In genomic region chr5:34274676-34275293, GRCm38 (mm10) we compare ENCODE assay signal across 28 mouse cellular contexts. TPM values are rescaled to one million over a fixed set of nuclear protein-coding genes. Genes with fewer than 3 reads are reported as not detected.
DNase-seq lines count a peak whose midpoint lies in the region; ATAC-seq and TF ChIP-seq lines count a peak whose summit lies in the region.
"Had no signal": no experiment of that assay in that cellular context is flagged by ENCODE, and none has a peak within 500 bp of the region (broad histone marks: within the 10 kb centered on the region; RNA-seq: fewer than 3 reads in every experiment).

No protein-coding gene starts in this region.

- no peak for TF ChIP-seq POLR2A in cerebellum, adult 2 months (IDR thresholded peaks at IDR 0.05; ENCODE audit: borderline replicate concordance, insufficient read depth, low read length)

- no peak for ATAC-seq in cerebellum, adult (ENCODE audit: insufficient number of reproducible peaks, low FRiP score, low TSS enrichment)
- no peak for ATAC-seq in CD4-positive, CD25-positive, alpha-beta regulatory T cell, adult 4 months
- ATAC-seq: forebrain, embryonic 14.5 days; intestine, embryonic 15.5 days; Patski had no signal

- peak overlapping the region; percentile 93 for H3K27ac ChIP-seq in cerebellum, adult 2 months (ENCODE audit: insufficient read depth, low read length)
- H3K27ac ChIP-seq in left cerebral cortex, adult 2 months = peak overlapping the region; percentile 41
- H3K27ac ChIP-seq: forebrain, embryonic 10.5 days; gastrocnemius, adult 2 months; hindbrain, embryonic 13.5 days; intestine, embryonic 15.5 days had no signal

- WGBS in cerebellum, adult 2 months = 20% methylated on average over 10 of the region's 10 CpGs

- H3K4me3 ChIP-seq in cerebellum, adult 2 months (replicated peaks; ENCODE audit: insufficient read depth, low read depth, low read length) = no peak overlapping the region
- H3K4me3 ChIP-seq in left cerebral cortex, adult 2 months = no peak overlapping the region
- H3K4me3 ChIP-seq: forebrain, embryonic 10.5 days; gastrocnemius, adult 2 months; hindbrain, embryonic 13.5 days; intestine, embryonic 15.5 days had no signal

- intact Hi-C loops in left cerebral cortex, adult 2 months (cut with DNase I) = no loop called here
- intact Hi-C loops in left cerebral cortex, postnatal 36 days (cut with DNase I) = loop anchor here (2.0 to 10.0 kb wide), 2 partner anchors 32 to 280 kb away; partner anchors contain the start of gene Nat8l

- H3K4me1 ChIP-seq in cerebellum, adult 2 months (ENCODE audit: control insufficient read depth, insufficient read depth, low read length) = peaks cover 65% of the 10 kb centered on the region
- H3K4me1 ChIP-seq: intestine, embryonic 15.5 days had no signal

- TF ChIP-seq CTCF in cerebellum, adult 2 months (IDR thresholded peaks at IDR 0.05; ENCODE audit: borderline replicate concordance, insufficient read depth, low read depth, low read length) = no peak
- TF ChIP-seq CTCF in left cerebral cortex, adult 2 months (IDR thresholded peaks at IDR 0.05) = no peak

- no peaks in the 10 kb centered on the region for H3K27me3 ChIP-seq in cerebellum, adult 2 months (ENCODE audit: control insufficient read depth, insufficient read depth, low read length)
- H3K27me3 ChIP-seq: CH12.LX; hindbrain, embryonic 13.5 days; intestine, embryonic 15.5 days; Patski had no signal

- DNase-seq in cerebellum, adult 11 months = peak; percentile 48
- DNase-seq in cerebellum, adult 9-10 months = no peak
- DNase-seq in cerebellum, adult 2 months = peak; percentile 64 to 67
- DNase-seq in left cerebral cortex, adult 2 months (ENCODE audit: extremely low spot score in 1 of 2, low spot score in 2 of 2) = no peak
- DNase-seq in left cerebral cortex, postnatal 36 days (ENCODE audit: low spot score in 2 of 2) = no peak
- DNase-seq in cerebellum, postnatal 25 days = peak; percentile 62 to 64
- DNase-seq: adrenal gland, postnatal 10 days; embryo, embryonic 11 days; gastrocnemius, adult 2 months; gastrocnemius, postnatal 14 days; heart, adult 11 months; kidney, adult 11 months; kidney, adult 8-10 months had no signal

RNA-seq across cellular contexts. Expression of gene Zfyve28, which starts 13.5 kb away (rescaled TPM):
- polyA plus RNA-seq in cerebellum, adult 2 months (2012; rRNA removed) = 62.9 and 69.5 TPM in 2 replicates
- total RNA-seq in left cerebral cortex, adult 2 months (2021) = 10 to 100 TPM; 50.2 to 54.2 TPM
- 10 to 100 TPM; 53.1 to 55.3 TPM for total RNA-seq in left cerebral cortex, postnatal 36 days (2021)
- 1 to 10 TPM; 4.4 to 4.5 TPM for polyA plus RNA-seq in CD4-positive, CD25-positive, alpha-beta regulatory T cell, adult 4 months (2017; shearing (Covaris generic))
- polyA plus RNA-seq: G1E had no signal

RNA-seq across cellular contexts. Expression of gene Cfap99, which starts 13.6 kb away (rescaled TPM):
- 1.4 and 1.7 TPM in 2 replicates for polyA plus RNA-seq in cerebellum, adult 2 months (2012; rRNA removed)
- total RNA-seq in left cerebral cortex, adult 2 months (2021) = 1 to 10 TPM; 1.4 to 1.5 TPM
- total RNA-seq in left cerebral cortex, postnatal 36 days (2021) = 1 to 10 TPM in 1 of 2 experiments, under 1 TPM in 1; 0.96 to 1.5 TPM
- polyA plus RNA-seq in CD4-positive, CD25-positive, alpha-beta regulatory T cell, adult 4 months (2017; shearing (Covaris generic)) = not detected
- total RNA-seq: adrenal gland, adult 18-20 months; adrenal gland, postnatal 10 days; CH12.LX; G1E; gastrocnemius, adult 2 months; heart, adult 8-10 months; heart, postnatal 25 days; hematopoietic stem cell, adult 5-6 weeks had no signal
- polyA plus RNA-seq: embryonic facial prominence, embryonic 11.5 days; forebrain, embryonic 10.5 days; G1E; heart, postnatal 0 days; intestine, embryonic 15.5 days; Patski had no signal

Comparison
In these comparisons a context has a peak if more than half of its experiments do, and no peak if none do; other contexts are left out.
1. DNase-seq: peak in cerebellum, adult 11 months (single experiment), cerebellum, adult 2 months (2 of 2) and cerebellum, postnatal 25 days (2 of 2); none in cerebellum, adult 9-10 months (single experiment), left cerebral cortex, adult 2 months (0 of 2) and left cerebral cortex, postnatal 36 days (0 of 2).